Mouse (Mus musculus) gastrocnemius, adult 2 months (tissue): Measurements from ENCODE around the gene Cdca5. TPM values are rescaled to one million over a fixed set of nuclear protein-coding genes. Genes with fewer than 3 reads are reported as not detected.

Experiments
- DNase-seq: peaks from one replicate; pipeline ENCODE4 v3.0.0; 2022
- H3K27ac ChIP-seq: fragments of 200-600 bp; 2 replicates; pipeline ENCODE4 v1.8.1; 2022; ENCODE audit warnings: mild to moderate bottlenecking
- H3K4me3 ChIP-seq: fragments of 200-600 bp; 2 replicates; pipeline ENCODE4 v1.8.1; 2022; ENCODE audit warnings: mild to moderate bottlenecking, moderate library complexity
- CTCF ChIP-seq: fragments of 200-600 bp; IDR thresholded peaks from 2 replicates; pipeline ENCODE4 v1.8.1; 2022; ENCODE audit warnings: antibody characterized with exemption, mild to moderate bottlenecking, moderate library complexity
- intact Hi-C: fragments of 180-260 bp; cut with DNase I; formaldehyde crosslinking; loops from one replicate; pipeline ENCODE4 v1.15.1; 2025
- total RNA-seq, 2 experiments: library from RNA; stranded (reverse); gene quantifications; 2 replicates each; pipeline ENCODE4 v1.2.3; 2021

The Cdca5 gene
- total RNA-seq, 2 experiments from 2014 or later = not detected

GRCm38 (mm10) chr19:6047899-6048166 is 37.0 kb upstream of the Cdca5 start:
- peak overlapping the region; percentile 97 for H3K27ac ChIP-seq
- no peak for TF ChIP-seq CTCF
- intact Hi-C loops = loop anchor here (5.0 kb wide), 2 partner anchors 69 to 126 kb away; partner anchors contain the start of genes Cdc42ep2 and Sac3d1
- no peak for DNase-seq
- peak overlapping the region; percentile 97 for H3K4me3 ChIP-seq

DNA sequence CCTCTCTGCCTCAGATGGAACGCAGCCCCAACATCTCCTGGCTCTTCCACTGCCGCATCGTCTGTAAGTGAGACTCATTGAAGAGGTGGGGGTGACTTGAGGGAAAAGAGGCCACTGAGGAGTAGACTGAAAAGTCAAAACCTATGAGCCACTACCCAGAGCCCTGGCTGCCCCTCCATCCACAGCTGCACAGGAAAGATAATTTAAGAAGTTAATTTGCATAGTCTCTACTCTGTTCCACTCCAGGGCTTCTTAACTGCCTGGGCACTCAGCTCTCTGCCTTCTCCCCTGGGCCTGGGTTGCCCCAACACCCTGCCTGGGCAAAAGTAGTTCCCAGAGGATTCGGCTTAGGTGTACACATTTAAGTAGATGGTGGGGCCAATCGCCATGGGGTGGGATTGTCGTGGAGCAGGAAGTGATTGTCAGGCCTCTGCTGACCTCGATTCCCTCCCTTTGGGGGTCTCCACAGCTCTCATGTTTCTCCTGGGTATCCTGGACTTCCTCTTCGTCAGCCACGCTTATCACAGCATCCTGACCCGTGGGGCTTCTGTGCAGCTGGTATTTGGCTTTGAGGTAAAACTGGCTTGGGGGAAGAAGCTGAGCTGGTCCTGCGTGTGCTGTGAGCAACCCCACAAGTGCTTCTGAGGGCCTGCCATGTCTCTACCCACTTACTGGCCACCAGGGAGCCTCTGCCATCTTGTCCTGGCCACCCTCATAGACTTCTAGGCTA is 35.9 kb upstream of the Cdca5 start:
- intact Hi-C loops = loop anchor here (5.0 kb wide), 2 partner anchors 68 to 127 kb away; partner anchors contain the start of genes Cdc42ep2 and Sac3d1
- Histone ChIP-seq H3K4me3 (no peak overlapping the region), H3K27ac (no peak overlapping the region)
- no peak for TF ChIP-seq CTCF
- DNase-seq = no peak

GRCm38 (mm10) chr19:6052516-6052915 is 32.3 kb upstream of the Cdca5 start:
- no peak overlapping the region for H3K27ac ChIP-seq
- DNase-seq = peak; percentile 40
- TF ChIP-seq CTCF = no peak
- no peak overlapping the region for H3K4me3 ChIP-seq
- intact Hi-C loops = no loop called here

DNA sequence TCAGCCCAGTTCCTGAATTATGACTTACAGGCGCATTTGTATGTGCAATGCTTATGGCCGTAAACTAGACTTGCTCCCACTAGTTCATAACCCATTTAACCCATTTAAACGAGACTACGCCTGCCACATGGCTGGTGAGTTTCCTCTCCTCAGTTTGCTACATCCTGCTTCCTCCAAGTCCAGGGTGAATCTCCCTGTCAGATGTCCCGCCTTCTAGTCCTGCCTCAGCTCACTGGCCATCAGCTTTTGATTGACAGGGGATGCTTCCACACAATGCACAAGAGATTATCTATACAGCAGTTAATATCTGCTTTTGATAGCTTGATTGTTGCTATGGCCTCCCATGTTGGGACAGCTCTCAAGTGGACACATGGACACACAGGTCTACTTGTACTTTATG is 30.5 kb upstream of the Cdca5 start:
- TF ChIP-seq CTCF = no peak
- no peak for DNase-seq
- intact Hi-C loops = no loop called here
- Histone ChIP-seq H3K27ac (no peak overlapping the region), H3K4me3 (no peak overlapping the region)

DNA sequence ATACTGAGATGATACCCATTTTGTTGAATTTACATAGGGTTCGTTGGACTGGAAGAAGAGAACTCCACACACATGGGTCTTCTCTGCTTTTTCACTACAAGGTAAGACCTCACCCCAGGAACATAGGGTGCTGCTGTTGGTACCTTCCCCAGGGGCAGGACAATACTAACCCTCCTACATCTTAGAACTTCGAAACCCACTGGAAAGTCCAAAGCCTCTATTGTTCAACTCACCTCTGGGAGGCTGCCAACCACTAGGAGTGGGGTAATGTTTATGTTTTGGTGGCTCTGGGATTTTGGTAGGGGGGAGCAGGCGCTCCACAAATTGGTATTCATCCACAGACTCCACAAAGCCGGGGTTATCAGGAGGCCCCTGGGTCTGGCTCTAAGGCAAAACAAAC is 28.1 kb upstream of the Cdca5 start:
- intact Hi-C loops = loop anchor here (1.0 kb wide), 1 partner anchor 28 kb away; the partner anchor contains the start of genes Cdca5 and Zfpl1
- DNase-seq = no peak
- peak overlapping the region; percentile 74 for H3K4me3 ChIP-seq
- TF ChIP-seq CTCF = no peak
- H3K27ac ChIP-seq = no peak overlapping the region

DNA sequence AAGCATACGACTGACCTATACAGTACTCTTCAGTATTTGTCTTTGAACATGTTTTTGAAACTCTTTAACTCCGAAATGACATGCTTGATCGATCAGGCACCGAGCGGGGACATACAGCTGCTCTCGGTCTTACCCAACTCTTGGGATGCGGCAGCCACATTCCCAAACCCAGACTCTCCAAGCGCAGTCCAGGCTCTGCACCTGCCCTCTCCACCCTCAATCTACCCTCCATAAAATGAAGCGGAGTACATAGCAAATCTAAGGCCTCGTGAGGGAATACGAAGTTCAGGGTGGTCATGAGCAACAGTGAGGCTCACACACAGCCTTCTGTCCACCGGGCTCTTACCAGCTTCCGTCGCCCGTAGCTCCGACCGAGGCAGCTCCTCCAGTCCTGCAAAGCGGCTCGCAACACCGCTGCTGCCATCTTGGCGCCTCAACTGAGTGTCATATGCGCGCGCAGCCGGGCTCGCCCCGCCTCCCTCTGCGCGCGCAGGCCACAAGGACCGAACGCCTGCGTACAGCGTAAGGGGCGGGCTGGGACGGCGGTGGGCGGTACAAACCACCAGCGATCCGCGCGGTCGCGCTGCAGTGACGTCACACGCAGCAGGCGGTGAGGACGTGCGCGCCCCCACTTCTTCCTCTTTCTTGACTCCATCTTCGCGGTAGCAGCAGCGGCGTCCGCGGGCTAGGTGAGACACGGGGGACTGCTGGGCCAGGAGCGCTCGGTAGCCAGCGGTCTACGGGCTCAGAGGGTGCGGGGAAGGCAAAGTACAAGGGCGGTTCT is 27.3 kb upstream of the Cdca5 start, which contains the start of the genes Mrpl49 and Fau:
Gene Mrpl49 (minus strand): TSS at position 473 of the 784 bp plus-strand sequence.
Gene Fau (plus strand): TSS at position 532 of the 784 bp plus-strand sequence.
- intact Hi-C loops = loop anchor here (1.0 kb wide), 1 partner anchor 27 kb away; the partner anchor contains the start of genes Cdca5 and Zfpl1
- peak within 1 kb of the TSS; percentile 74 for H3K4me3 ChIP-seq
- H3K27ac ChIP-seq = peak within 1 kb of the TSS; percentile 98
- no peak for TF ChIP-seq CTCF
- DNase-seq = peak; percentile 99

- Histone ChIP-seq H3K27ac (peak overlapping the region; percentile 98), H3K4me3 (peak overlapping the region; percentile 74)
- intact Hi-C loops = no loop called here
- no peak for TF ChIP-seq CTCF
- no peak for DNase-seq
Observed at GRCm38 (mm10) chr19:6058513-6058912, 26.3 kb upstream of the Cdca5 start.

DNA sequence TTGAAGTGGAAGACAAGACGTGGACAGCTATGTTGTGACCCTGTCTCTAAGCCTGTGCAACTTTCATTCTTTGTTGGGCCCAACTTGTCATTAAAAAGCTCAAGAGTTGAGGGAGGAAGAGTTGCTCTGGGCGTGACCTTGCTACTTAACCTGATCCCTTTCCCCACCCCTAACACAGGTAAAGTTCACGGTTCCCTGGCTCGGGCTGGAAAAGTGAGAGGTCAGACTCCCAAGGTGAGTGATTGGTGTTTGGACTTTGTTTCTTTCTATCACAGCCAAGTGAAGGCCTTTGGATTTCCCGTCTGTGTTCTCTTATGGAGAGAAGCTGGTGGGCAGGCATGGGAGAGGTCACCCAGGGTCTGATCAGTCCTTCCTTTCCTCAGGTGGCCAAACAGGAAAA is 25.8 kb upstream of the Cdca5 start:
- DNase-seq = no peak
- intact Hi-C loops = no loop called here
- Histone ChIP-seq H3K4me3 (peak overlapping the region; percentile 74), H3K27ac (peak overlapping the region; percentile 98; the same call in 1 of the 2 replicates)
- no peak for TF ChIP-seq CTCF

- TF ChIP-seq CTCF = no peak
- DNase-seq = peak; percentile 95
- Histone ChIP-seq H3K27ac (peak within 1 kb of the TSS; percentile 90), H3K4me3 (peak within 1 kb of the TSS; percentile 99)
- intact Hi-C loops = loop anchor here (2.0 kb wide), 1 partner anchor 16 kb away; the partner anchor contains the start of gene Vps51
Observed at GRCm38 (mm10) chr19:6061021-6061533, 23.7 kb upstream of the Cdca5 start, which contains the start of gene Znhit2. Gene Znhit2, plus strand, starts transcription at chr19:6061192.

- Histone ChIP-seq H3K4me3 (peak overlapping the region; percentile 99), H3K27ac (peak overlapping the region; percentile 90)
- intact Hi-C loops = loop anchor here (2.0 kb wide), 1 partner anchor 15 kb away; the partner anchor contains the start of gene Vps51
- peak; percentile 54 for DNase-seq
- no peak for TF ChIP-seq CTCF
Observed at GRCm38 (mm10) chr19:6061641-6062302, 23.0 kb upstream of the Cdca5 start.

DNA sequence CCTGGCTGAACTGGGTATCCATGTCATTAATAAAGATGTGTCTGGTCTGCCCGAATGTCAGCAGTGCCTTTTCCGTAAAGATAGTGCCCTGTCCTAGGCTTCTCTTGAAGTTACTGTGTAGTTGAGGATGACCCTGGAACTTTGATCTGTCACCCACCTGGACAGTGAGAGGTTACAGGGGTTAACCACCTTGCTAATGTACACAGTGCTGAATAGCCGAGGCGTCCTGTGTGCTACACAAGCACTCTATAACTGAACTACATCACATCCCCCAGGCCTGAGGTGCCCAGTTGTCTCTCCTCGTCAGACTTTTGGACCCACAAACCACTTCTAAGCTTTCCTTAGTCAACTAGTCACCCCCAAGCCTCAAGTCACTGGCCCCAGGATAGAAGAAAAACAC is 22.4 kb upstream of the Cdca5 start:
- intact Hi-C loops = no loop called here
- no peak for TF ChIP-seq CTCF
- no peak for DNase-seq
- Histone ChIP-seq H3K4me3 (peak overlapping the region; percentile 99), H3K27ac (peak overlapping the region; percentile 90)

DNA sequence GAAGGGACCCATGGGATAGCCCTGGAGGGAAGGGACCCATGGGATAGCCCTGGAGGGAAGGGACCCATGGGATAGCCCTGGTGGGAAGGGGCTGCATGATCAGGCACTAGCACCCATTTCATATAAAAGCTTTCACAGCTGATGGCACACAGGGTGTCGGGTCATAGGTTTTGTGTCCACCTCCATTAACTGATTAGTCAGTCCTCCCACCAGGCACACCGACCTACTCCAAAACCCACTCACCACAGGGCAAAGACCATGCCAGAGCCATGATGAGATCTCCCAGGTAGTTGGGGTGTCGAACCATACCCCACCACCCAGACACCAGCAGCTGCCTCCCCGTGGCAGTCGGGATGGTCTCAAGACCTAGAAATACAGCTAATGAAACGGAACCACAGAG is 21.7 kb upstream of the Cdca5 start:
- no peak overlapping the region for H3K4me3 ChIP-seq
- TF ChIP-seq CTCF = no peak
- no peak for DNase-seq
- intact Hi-C loops = no loop called here
- no peak overlapping the region for H3K27ac ChIP-seq
